Mouse (Mus musculus) brain, adult 2 months (tissue): ENCODE results near the gene Katna1.

Experiments used
- DNase-seq: peaks from one replicate; pipeline ENCODE4 v3.0.0; 2011; ENCODE audit warnings: low read depth, low spot score

Katna1 gene

GRCm38 (mm10) chr10:7779751-7780237, 54.0 kb downstream of the Katna1 start:
- no peak for DNase-seq

- DNase-seq: peak; percentile 95
These were observed 54.7 kb downstream of the Katna1 start for GRCm38 (mm10) chr10:7780238-7781176.

GRCm38 (mm10) chr10:7781214-7781613, 55.4 kb downstream of the Katna1 start:
- no peak for DNase-seq

DNA sequence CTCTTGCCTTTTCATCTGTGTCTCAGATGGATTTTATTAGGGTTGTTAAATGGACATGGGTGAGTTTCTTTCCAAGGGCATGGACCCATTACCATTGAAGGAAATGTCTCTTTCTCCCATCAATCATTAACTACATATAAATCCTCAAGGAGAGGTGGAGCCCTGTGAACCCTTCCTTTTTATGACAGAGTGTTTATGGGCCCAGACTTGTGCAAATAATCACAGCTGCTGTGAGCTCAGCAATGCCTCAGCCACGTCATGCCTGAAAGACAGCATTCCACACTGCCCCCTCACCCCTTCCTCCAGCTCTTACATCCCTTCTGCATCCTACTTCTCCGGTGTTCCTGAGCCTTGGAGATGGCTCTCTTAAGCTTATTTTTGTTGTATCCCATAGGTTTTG, 61.5 kb downstream of the Katna1 start:
- DNase-seq: no peak

DNA sequence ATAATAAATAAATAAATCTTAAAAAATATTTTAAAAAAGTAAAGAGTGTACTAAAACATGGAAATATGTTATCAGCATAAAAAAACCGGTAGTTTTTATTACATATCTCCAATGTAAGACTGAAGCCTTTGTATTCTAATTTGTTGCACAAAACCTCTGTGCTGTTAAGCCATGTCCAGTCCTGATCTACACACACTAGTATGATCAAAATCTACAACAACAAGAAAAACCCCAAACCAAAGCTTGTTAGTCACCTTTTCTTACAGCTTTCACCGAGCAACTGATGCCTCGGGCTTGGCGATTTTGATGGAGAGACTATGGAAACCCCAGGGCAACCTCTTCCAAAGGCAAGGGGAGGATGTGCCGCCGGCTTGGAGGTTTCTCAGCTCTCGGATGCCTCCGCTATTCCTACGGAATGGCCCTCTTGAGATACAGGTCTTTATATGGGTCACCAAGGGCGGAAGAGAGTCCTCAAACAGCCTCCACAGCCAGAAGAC, 66.5 kb downstream of the Katna1 start:
- DNase-seq: no peak

GRCm38 (mm10) chr10:7792751-7793385, 67.1 kb downstream of the Katna1 start, which contains the start of the genes Ginm1 and Ppil4:
TSS of gene Ginm1 (minus strand) at chr10:7792824.
TSS of gene Ppil4 (plus strand) at chr10:7792891.
- DNase-seq: peak; percentile 96

- DNase-seq: no peak
These were observed 75.5 kb downstream of the Katna1 start for GRCm38 (mm10) chr10:7801258-7801657.

GRCm38 (mm10) chr10:7802519-7803140, 76.8 kb downstream of the Katna1 start:
- DNase-seq: no peak

GRCm38 (mm10) chr10:7809937-7810336, 84.1 kb downstream of the Katna1 start:
- peak; percentile 67 for DNase-seq
